Comparison of ENCODE assay signal across 11 mouse cellular contexts in genomic region chr1:121394764-121395163, GRCm38 (mm10). TPM values are rescaled to one million over a fixed set of nuclear protein-coding genes. Genes with fewer than 3 reads are reported as not detected.
DNase-seq lines count a peak whose midpoint lies in the region; ATAC-seq and TF ChIP-seq lines count a peak whose summit lies in the region.
"Had no signal": no experiment of that assay in that cellular context is flagged by ENCODE, and none has a peak within 500 bp of the region (broad histone marks: within the 10 kb centered on the region; RNA-seq: fewer than 3 reads in every experiment).

No protein-coding gene starts in this region.

- H3K27ac ChIP-seq in forebrain, postnatal 0 days (ENCODE audit: low read depth, low read length), result no peak overlapping the region
- H3K27ac ChIP-seq in forebrain, embryonic 15.5 days (replicated peaks), result no peak overlapping the region
- no peak overlapping the region for H3K27ac ChIP-seq in lung, embryonic 16.5 days (ENCODE audit: low read length)
- H3K27ac ChIP-seq in kidney, adult 2 months (ENCODE audit: insufficient read depth, low read depth, low read length), result no peak overlapping the region
- H3K27ac ChIP-seq: embryonic facial prominence, embryonic 12.5 days; liver, embryonic 14.5 days had no signal

- no peak overlapping the region for H3K4me2 ChIP-seq in forebrain, postnatal 0 days (ENCODE audit: low read depth)
- H3K4me2 ChIP-seq in forebrain, embryonic 15.5 days (replicated peaks), result no peak overlapping the region
- peak overlapping the region; percentile 2; the same call in 1 of the 2 replicates for H3K4me2 ChIP-seq in lung, embryonic 16.5 days (ENCODE audit: low read depth, low read length)
- H3K4me2 ChIP-seq: embryonic facial prominence, embryonic 12.5 days had no signal

- no peak for TF ChIP-seq POLR2A in lung, adult 2 months (IDR thresholded peaks at IDR 0.05; ENCODE audit: borderline replicate concordance, extremely low read depth, low read depth, low read length)
- TF ChIP-seq POLR2A in kidney, adult 2 months (IDR thresholded peaks at IDR 0.05; ENCODE audit: low read depth, low read length), result no peak

- no peaks in the 10 kb centered on the region for H3K9me3 ChIP-seq in forebrain, postnatal 0 days (ENCODE audit: low read length)
- H3K9me3 ChIP-seq in forebrain, embryonic 15.5 days, result no peaks in the 10 kb centered on the region
- no peaks in the 10 kb centered on the region for H3K9me3 ChIP-seq in lung, embryonic 16.5 days (ENCODE audit: control insufficient read depth, low read length)
- H3K9me3 ChIP-seq: embryonic facial prominence, embryonic 12.5 days had no signal

- no peak overlapping the region for H3K9ac ChIP-seq in forebrain, postnatal 0 days
- H3K9ac ChIP-seq in forebrain, embryonic 15.5 days (replicated peaks), result no peak overlapping the region
- H3K9ac ChIP-seq in lung, embryonic 16.5 days (ENCODE audit: low read length), result no peak overlapping the region
- H3K9ac ChIP-seq: embryonic facial prominence, embryonic 12.5 days; liver, embryonic 14.5 days had no signal

- DNase-seq in forebrain, postnatal 0 days, result no peak
- no peak for DNase-seq in lung, adult 2 months
- DNase-seq in kidney, adult 2 months, result peak; percentile 46
- DNase-seq in lung, postnatal 4 days, result peak; percentile 18 to 22
- DNase-seq in thymus, postnatal 10 days (ENCODE audit: low spot score in 2 of 2), result no peak
- DNase-seq: right cerebral cortex, postnatal 25 days had no signal

- 50% methylated on average over 5 of the region's 5 CpGs for WGBS in forebrain, postnatal 0 days
- 67% methylated on average over 5 of the region's 5 CpGs for WGBS in forebrain, embryonic 15.5 days
- whole genome bisulfite sequencing in lung, embryonic 16.5 days, result 29% methylated on average over 5 of the region's 5 CpGs
- WGBS in lung, adult 2 months, result 19% methylated on average over 5 of the region's 5 CpGs
- WGBS in kidney, adult 2 months, result 18% methylated on average over 5 of the region's 5 CpGs

- H3K4me3 ChIP-seq in forebrain, postnatal 0 days (ENCODE audit: low read depth, low read length), result no peak overlapping the region
- no peak overlapping the region for H3K4me3 ChIP-seq in forebrain, embryonic 15.5 days
- no peak overlapping the region for H3K4me3 ChIP-seq in lung, embryonic 16.5 days (ENCODE audit: low read length)
- no peak overlapping the region for H3K4me3 ChIP-seq in lung, adult 2 months (replicated peaks; ENCODE audit: extremely low read depth, low read depth, low read length)
- no peak overlapping the region for H3K4me3 ChIP-seq in kidney, adult 2 months (ENCODE audit: insufficient read depth, low read depth, low read length)
- H3K4me3 ChIP-seq: embryonic facial prominence, embryonic 12.5 days had no signal

- TF ChIP-seq CTCF in forebrain, postnatal 0 days (IDR thresholded peaks at IDR 0.05; ENCODE audit: low read depth), result no peak
- no peak for TF ChIP-seq CTCF in lung, adult 2 months (IDR thresholded peaks at IDR 0.05; ENCODE audit: insufficient read depth, low read length)
- TF ChIP-seq CTCF in kidney, adult 2 months (conservative IDR thresholded peaks at IDR 0.05; ENCODE audit: insufficient read depth, insufficient read length, low read depth, low read length), result no peak

- peak; percentile 9 for ATAC-seq in forebrain, postnatal 0 days
- no peak for ATAC-seq in forebrain, embryonic 15.5 days (replicated peaks)
- ATAC-seq in lung, embryonic 16.5 days (ENCODE audit: low read depth), result peak; percentile 61
- ATAC-seq in activated CD4-positive, CD25-positive, alpha-beta regulatory T cell, adult 4 months, result no peak

- no peaks in the 10 kb centered on the region for H3K27me3 ChIP-seq in forebrain, postnatal 0 days (ENCODE audit: insufficient read depth, low read length)
- H3K27me3 ChIP-seq in forebrain, embryonic 15.5 days, result no peaks in the 10 kb centered on the region
- no peaks in the 10 kb centered on the region for H3K27me3 ChIP-seq in lung, embryonic 16.5 days (ENCODE audit: control insufficient read depth, insufficient read depth, low read depth, low read length)
- no peaks in the 10 kb centered on the region for H3K27me3 ChIP-seq in kidney, adult 2 months (replicated peaks; ENCODE audit: control insufficient read depth, insufficient read depth, low read length)
- H3K27me3 ChIP-seq: embryonic facial prominence, embryonic 12.5 days had no signal

- H3K4me1 ChIP-seq in forebrain, postnatal 0 days (ENCODE audit: insufficient read depth), result no peaks in the 10 kb centered on the region
- peaks cover 52% of the 10 kb centered on the region for H3K4me1 ChIP-seq in forebrain, embryonic 15.5 days
- H3K4me1 ChIP-seq in lung, embryonic 16.5 days (replicated peaks; ENCODE audit: control insufficient read depth, insufficient read depth, low read length), result peaks cover 8% of the 10 kb centered on the region
- H3K4me1 ChIP-seq in lung, adult 2 months (ENCODE audit: control insufficient read depth, insufficient read depth, low read length), result no peaks in the 10 kb centered on the region
- H3K4me1 ChIP-seq in kidney, adult 2 months (ENCODE audit: control insufficient read depth, insufficient read depth, low read length), result no peaks in the 10 kb centered on the region
- H3K4me1 ChIP-seq: embryonic facial prominence, embryonic 12.5 days had no signal

- no peaks in the 10 kb centered on the region for H3K36me3 ChIP-seq in forebrain, postnatal 0 days (ENCODE audit: insufficient read depth)
- no peaks in the 10 kb centered on the region for H3K36me3 ChIP-seq in forebrain, embryonic 15.5 days
- H3K36me3 ChIP-seq in lung, embryonic 16.5 days (ENCODE audit: control insufficient read depth, insufficient read depth, low read length), result no peaks in the 10 kb centered on the region
- no peaks in the 10 kb centered on the region for H3K36me3 ChIP-seq in kidney, adult 2 months (ENCODE audit: control insufficient read depth, insufficient read depth, low read length)
- H3K36me3 ChIP-seq: embryonic facial prominence, embryonic 12.5 days had no signal

RNA-seq across cellular contexts. Expression of gene Ccdc93, which starts 36.1 kb away (rescaled TPM):
- total RNA-seq in forebrain, postnatal 0 days (2014; rRNA removed), result 13.5 and 14.6 TPM in 2 replicates
- 3.8 and 6.7 TPM in 2 replicates for polyA plus RNA-seq in forebrain, postnatal 0 days (2015; fragmentation: Nextera tagmentation; extraction: Ambion mirVana)
- polyA plus RNA-seq in forebrain, embryonic 15.5 days (2015; fragmentation: Nextera tagmentation; extraction: Ambion mirVana), result 11.5 and 12.9 TPM in 2 replicates
- 9.4 and 10.1 TPM in 2 replicates for polyA plus RNA-seq in lung, embryonic 16.5 days (2015; fragmentation: Nextera tagmentation; extraction: Ambion mirVana)
- 5.8 and 8.1 TPM in 2 replicates for polyA plus RNA-seq in lung, adult 2 months (2012; rRNA removed)
- 9.4 and 10.2 TPM in 2 replicates for polyA plus RNA-seq in kidney, adult 2 months (2012; rRNA removed)
- polyA plus RNA-seq in activated CD4-positive, CD25-positive, alpha-beta regulatory T cell, adult 4 months (2017; shearing (Covaris generic)), result 10 to 100 TPM; 15.2 to 17.5 TPM

Comparison
In these comparisons a context has a peak if more than half of its experiments do, and no peak if none do; other contexts are left out.
1. ATAC-seq: peak in forebrain, postnatal 0 days (single experiment) and lung, embryonic 16.5 days (single experiment); none in forebrain, embryonic 15.5 days (single experiment) and activated CD4-positive, CD25-positive, alpha-beta regulatory T cell, adult 4 months (single experiment).
2. DNase-seq: peak in kidney, adult 2 months (single experiment) and lung, postnatal 4 days (2 of 2); none in forebrain, postnatal 0 days (single experiment), lung, adult 2 months (single experiment) and thymus, postnatal 10 days (0 of 2).